In genomic region chr2:179829972-179830371, GRCm38 (mm10) we compare ENCODE assay signal across 8 mouse cellular contexts.
DNase-seq lines count a peak whose midpoint lies in the region; ATAC-seq and TF ChIP-seq lines count a peak whose summit lies in the region.

No protein-coding gene starts in this region.

- H3K4me3 ChIP-seq in stomach, postnatal 0 days (ENCODE audit: low read depth, low read length) = no peak overlapping the region

- no peak overlapping the region for H3K4me2 ChIP-seq in stomach, postnatal 0 days (replicated peaks; ENCODE audit: low read depth)

- no peak overlapping the region for H3K9ac ChIP-seq in stomach, postnatal 0 days (ENCODE audit: low read length)

- TF ChIP-seq EP300 in stomach, postnatal 0 days (optimal IDR thresholded peaks at IDR 0.05) = no peak

- H3K27ac ChIP-seq in stomach, postnatal 0 days (replicated peaks) = no peak overlapping the region

- no peaks in the 10 kb centered on the region for H3K4me1 ChIP-seq in stomach, postnatal 0 days (replicated peaks; ENCODE audit: control insufficient read depth, insufficient read depth)

- 30% methylated on average over 6 of the region's 6 CpGs for WGBS in stomach, postnatal 0 days

- no peaks in the 10 kb centered on the region for H3K36me3 ChIP-seq in stomach, postnatal 0 days (ENCODE audit: control insufficient read depth, insufficient read depth, low read length)

- no peaks in the 10 kb centered on the region for H3K27me3 ChIP-seq in stomach, postnatal 0 days (ENCODE audit: control insufficient read depth, insufficient read depth, low read length)

- peak; percentile 83 for TF ChIP-seq CTCF in stomach, postnatal 0 days (IDR thresholded peaks at IDR 0.05; ENCODE audit: low read depth)

- peak; percentile 67 for ATAC-seq in granulocyte monocyte progenitor cell, adult 5-6 weeks (replicated peaks; ENCODE audit: poor library complexity, severe bottlenecking)
- no peak for ATAC-seq in stomach, postnatal 0 days (ENCODE audit: low FRiP score, low TSS enrichment)

- peak; percentile 2 to 9 for DNase-seq in heart, postnatal 36 days
- no peak for DNase-seq in heart, adult 9 months (ENCODE audit: low spot score in 2 of 2)
- peak; percentile 19 for DNase-seq in urinary bladder, postnatal 25 days (ENCODE audit: low spot score)
- DNase-seq in urinary bladder, postnatal 4 days (ENCODE audit: low spot score in 2 of 2) = no peak
- DNase-seq in stomach, postnatal 0 days (ENCODE audit: low spot score) = peak; percentile 37
- DNase-seq in T-cell, adult 2 months (ENCODE audit: low spot score) = no peak
- DNase-seq in layer of hippocampus, postnatal 36 days = no peak

- intact Hi-C loops in heart, postnatal 36 days (cut with DNase I) = loop anchor here (1.0 kb wide), 1 partner anchor 42 kb away; no protein-coding TSS in a partner anchor

- H3K9me3 ChIP-seq in stomach, postnatal 0 days (ENCODE audit: control insufficient read depth, low read length) = no peaks in the 10 kb centered on the region

Comparison
In these comparisons a context has a peak if more than half of its experiments do, and no peak if none do; other contexts are left out.
1. DNase-seq: peak in heart, postnatal 36 days (2 of 2), urinary bladder, postnatal 25 days (single experiment) and stomach, postnatal 0 days (single experiment); none in heart, adult 9 months (0 of 2), urinary bladder, postnatal 4 days (0 of 2), T-cell, adult 2 months (single experiment) and layer of hippocampus, postnatal 36 days (0 of 2).